Mouse (Mus musculus) layer of hippocampus, adult 9-11 months (tissue): Measurements from ENCODE around the gene Pkdcc.
A peak's percentile ranks its signal among the peaks of the same experiment; 100 is the strongest.

Experiments used
- DNase-seq: peaks from one replicate; pipeline ENCODE4 v3.0.0; 2022

The Pkdcc gene

GRCm38 (mm10) chr17:83248467-83248866 is 33.4 kb downstream of the Pkdcc start:
- no peak for DNase-seq

- no peak for DNase-seq
Measured at GRCm38 (mm10) chr17:83250903-83251526, 35.9 kb downstream of the Pkdcc start.

GRCm38 (mm10) chr17:83253051-83253649 is 38.1 kb downstream of the Pkdcc start:
- no peak for DNase-seq

- peak; percentile 94 for DNase-seq
Measured at GRCm38 (mm10) chr17:83267202-83268128, 52.4 kb downstream of the Pkdcc start.

GRCm38 (mm10) chr17:83271509-83271908 is 56.4 kb downstream of the Pkdcc start:
- peak; percentile 61 for DNase-seq

GRCm38 (mm10) chr17:83272641-83273040 is 57.5 kb downstream of the Pkdcc start:
- no peak for DNase-seq

- DNase-seq, result no peak
Measured at GRCm38 (mm10) chr17:83273636-83274035, 58.5 kb downstream of the Pkdcc start.

- no peak for DNase-seq
Measured at GRCm38 (mm10) chr17:83274101-83274500, 59.0 kb downstream of the Pkdcc start.
